Mouse (Mus musculus) thymus, adult 18-20 months (tissue): ENCODE data around the gene Gucd1.
A peak's percentile ranks its signal among the peaks of the same experiment; 100 is the strongest.
"Not testable (repeated sequence)": the region's sequence is repeated elsewhere in the genome, so short reads cannot be mapped to it uniquely, and the experiment has no call there.

Source experiments
- DNase-seq, 2 experiments: peaks; one replicate each; pipeline ENCODE4 v3.0.0; 2022; ENCODE audit warnings: mixed read lengths in 2 of 2

Gucd1 gene

DNA sequence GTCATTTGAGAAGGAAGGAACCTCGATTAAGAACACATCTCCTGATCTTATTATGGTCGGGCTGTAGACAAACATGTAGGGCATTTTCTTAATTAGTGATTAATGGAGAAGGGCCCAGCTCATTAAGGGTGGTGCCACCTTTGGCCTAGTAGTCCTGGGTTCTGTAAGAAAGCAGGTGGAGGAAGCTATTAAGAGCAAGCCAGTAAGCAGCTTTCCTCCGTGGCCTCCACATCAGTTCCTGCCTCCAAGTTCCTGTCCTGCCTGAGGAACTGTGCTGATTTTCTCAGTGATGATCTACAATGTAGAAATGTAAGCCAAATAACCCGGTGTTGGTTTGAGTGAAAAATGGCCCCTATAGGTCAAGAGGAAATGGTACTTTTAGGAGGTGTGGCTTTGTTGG lies 59.4 kb downstream of the Gucd1 start:
- no peak for DNase-seq

DNA sequence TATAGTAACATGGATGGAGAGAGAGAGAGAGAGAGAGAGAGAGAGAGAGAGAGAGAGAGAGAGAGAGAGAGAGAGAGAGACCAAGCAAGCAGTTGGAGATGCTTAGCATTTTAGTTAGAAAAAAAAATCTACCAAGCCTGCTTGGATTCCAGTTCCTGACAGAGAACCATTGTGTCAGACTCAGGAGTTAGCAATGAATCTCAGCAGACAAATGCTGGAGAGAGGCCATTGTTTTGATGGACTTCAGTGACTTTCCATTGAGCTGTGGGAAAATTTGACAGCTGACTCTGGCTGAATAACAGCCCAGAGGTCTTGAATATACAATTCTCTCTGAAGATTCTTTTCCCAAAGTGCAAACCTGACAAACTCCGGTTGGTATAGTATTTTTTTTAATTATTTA lies 59.9 kb downstream of the Gucd1 start:
- no peak for DNase-seq

DNA sequence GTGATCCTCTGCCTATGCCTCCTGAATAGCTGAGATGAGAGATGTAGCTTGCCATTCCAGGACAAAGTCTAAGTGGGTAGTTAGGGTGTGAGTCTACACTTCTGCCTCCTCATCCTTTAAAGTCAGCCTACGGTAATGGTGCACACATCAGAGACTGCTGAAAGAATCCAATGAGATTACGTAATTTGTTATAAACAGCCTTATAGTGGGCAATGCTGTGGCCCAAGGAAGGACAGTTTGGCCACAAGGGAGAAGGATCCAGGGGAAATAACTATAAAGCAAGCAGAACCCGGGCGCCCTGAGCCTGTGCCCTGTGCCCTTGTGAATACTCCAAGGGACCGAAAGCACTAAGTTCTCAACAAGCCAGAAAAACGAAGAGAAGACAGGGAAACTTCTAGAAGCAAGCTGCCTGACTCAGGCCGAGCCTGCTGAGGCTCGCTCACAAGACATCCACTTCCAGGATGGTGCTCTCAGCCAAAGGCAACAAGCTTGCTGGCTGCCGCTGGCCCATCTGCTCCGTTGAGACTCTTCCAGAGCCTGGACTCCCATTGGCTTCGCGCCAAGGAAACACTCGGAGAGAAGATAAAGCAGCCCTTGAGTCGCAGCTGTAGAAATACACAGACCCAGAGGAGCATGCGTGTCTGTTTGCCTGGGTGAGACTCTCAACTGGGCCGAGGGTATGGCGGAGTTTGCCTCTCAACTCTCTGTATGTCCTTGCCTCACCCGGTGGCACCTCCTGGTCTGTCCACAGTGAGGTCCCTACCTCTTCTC lies 61.5 kb downstream of the Gucd1 start:
- not testable (repeated sequence) for DNase-seq

DNA sequence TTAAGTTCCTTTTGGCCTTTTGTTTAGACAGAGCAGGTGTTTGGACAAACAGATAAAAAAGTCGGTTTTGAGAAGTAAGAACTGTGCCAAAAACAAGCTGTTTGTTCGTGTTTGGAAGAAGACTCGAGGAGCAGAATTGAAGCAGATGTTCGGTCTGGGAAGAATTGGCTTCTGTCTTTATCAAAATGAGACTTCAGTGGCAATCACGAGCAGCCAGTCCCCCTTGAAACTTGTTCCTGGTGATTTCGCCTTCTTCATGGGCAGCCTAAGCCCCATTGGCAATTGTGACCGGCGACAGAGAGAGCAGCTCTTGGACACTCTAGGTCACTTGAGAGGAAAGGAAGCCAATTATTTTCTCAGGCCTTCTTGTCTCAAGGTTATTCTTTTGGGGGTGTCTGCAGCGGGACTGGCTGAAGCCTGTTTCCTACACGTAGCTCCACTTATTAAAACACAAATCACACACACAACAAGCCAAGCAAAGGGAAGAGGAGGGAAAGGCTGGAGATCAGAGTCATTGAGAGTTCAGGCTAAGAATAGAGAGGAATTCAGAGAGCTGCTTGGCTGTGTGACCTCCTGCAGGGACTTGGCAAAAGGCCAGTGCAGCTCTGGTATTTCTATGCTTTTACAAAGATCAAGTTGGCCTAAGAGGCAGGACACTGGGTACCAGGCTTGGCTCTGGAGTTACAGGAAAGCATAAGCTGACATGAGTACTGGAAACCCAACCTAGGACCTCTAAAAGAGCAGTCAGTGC lies 66.6 kb downstream of the Gucd1 start:
- DNase-seq, result no peak

DNA sequence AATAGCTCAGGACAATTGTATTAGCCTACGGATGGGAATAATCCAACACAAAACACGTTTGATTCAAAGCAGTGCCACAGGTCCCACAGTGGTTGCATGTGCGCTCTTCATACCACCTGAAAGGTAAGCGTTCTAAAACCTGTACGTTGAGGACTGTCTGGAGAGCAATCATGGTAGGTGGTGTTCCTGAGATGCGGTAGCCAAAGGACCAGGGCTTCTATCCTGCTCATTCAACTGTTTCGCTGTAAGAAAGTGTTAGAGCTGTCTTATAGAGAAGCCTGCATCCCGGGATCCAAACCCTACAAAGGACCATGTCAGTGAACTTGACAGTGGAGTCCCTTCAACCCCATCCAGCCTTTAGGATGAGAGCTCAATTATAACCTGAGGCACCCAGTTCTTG lies 67.4 kb downstream of the Gucd1 start:
- DNase-seq, result no peak

DNA sequence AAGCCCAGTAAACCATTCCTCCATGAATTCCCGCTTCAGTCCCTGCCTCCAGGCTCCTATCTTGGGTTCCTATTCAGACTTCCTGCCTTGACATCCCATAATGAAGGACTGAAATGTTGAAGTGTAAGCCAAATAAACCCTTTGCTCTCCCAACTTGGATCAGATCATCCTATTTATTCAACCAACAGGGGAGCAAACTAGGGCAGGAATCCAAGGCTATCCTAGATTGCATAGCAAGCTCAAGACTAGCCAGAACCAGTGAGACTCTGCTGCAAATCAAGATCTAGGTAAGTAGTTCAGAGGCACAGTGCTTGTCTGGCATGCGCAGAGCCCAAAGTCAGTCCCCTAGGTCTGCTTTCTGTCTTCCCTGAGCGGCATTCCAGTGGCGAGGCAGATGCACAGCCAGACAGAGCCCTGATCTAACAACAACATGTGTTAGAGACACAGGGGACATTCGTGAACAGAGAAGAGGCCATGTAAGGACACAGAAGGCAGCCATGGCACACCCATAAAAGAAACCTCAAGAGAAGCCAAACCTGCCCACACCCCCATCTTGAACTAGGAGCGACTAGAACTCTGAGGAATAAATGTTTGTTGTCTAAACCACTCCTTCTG lies 68.9 kb downstream of the Gucd1 start:
- no peak for DNase-seq

DNA sequence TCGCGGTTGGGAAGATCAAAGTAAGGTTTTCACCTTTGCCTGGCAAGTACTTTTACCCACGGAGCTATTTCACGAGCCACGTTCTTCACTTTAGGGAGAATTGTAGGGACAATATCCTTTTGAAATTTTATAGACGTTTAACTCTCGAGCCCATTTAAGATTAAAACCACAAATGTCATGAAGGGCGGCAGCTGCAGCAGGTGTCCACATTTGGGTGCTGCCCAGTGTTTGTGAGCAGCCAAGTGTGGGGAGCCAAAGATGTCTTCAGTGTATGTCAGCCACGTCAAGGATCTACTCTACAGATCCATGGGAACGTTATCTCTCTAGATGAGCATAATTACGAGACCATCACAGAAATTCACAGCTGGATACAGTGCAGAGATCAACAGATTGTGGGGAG lies 70.3 kb downstream of the Gucd1 start:
- DNase-seq, result no peak

DNA sequence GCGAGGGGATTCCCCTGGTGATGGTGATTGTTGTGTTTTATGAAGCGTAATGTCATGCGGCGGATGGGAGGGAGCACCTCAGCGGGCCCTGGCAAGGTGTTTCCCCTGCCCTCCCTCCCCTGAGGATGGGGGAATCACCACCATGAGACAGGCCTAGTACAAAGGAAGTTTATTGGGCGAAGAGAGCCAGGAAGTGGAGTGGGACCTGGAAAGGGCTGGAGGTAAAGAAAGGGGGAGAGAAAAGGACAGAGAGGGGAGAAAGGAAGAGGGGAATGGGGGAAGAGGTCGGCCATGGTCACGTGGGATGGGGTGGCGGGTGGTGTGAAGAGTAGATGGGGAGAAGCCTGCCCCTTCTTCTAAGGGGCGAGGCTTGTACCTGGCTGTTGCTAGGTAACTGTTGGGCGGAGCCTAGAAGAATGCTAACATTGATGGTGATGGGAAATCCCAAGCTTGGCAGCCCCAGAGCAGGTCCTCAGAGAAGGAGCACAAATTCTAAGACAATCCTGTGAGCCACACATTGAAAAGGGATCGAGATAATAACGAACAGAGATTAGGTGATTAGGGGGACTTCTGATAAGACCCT lies 71.2 kb downstream of the Gucd1 start:
- peak in 1 of 2 experiments; percentile 18 for DNase-seq

DNA sequence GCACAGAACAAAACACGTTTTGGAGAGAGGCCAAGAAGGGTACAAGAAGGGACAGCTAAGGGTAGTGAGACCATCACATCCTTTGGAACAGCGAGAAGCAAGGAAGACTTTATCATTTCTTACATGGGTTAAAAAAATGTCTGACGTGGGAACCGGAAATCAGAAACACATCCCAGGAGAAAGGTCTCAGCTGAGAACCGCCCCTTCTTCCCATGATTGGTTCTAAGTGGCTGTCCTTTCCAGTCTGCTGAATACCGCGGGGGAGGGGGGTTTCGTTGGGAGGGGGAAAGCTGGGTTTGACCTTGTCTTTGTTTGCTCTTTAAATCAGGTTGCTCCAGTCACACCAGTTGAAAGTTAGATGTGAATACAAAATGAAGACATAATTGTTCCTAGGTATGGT lies 72.7 kb downstream of the Gucd1 start:
- DNase-seq, result no peak

DNA sequence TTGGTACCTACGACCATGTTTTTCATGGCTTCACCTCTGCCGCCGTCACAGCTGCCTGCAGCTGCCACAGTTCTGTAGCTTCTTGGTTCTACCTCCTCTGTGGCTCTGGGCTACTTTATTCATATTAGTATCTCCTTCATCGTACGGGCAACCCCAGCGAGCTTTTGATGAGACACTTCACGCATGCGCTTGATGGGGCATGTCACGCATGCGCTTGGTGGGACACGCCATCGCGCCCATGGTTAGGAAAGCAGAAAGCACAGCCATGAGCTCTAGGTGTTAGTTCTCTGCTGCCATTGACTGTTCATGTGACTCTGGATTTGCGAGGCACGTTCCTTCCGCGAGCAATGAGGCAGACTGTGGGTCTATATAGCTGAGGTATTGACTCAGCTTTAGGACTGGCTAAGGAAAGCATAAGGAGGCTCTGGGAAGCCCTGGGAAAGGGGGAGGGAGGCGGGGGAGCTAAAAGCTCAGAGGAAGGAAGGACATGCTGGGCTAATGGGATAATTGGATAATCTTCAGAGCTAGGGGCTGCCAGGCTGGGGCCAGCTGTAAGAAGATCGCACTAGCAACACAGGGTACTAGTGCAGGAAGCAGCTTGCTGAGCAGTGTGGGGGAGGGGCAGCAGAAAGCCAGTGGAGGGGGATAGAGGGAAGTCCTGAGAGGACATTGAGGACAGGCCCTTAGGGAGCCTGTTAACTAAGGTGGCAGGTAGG lies 73.5 kb downstream of the Gucd1 start:
- no peak for DNase-seq

DNA sequence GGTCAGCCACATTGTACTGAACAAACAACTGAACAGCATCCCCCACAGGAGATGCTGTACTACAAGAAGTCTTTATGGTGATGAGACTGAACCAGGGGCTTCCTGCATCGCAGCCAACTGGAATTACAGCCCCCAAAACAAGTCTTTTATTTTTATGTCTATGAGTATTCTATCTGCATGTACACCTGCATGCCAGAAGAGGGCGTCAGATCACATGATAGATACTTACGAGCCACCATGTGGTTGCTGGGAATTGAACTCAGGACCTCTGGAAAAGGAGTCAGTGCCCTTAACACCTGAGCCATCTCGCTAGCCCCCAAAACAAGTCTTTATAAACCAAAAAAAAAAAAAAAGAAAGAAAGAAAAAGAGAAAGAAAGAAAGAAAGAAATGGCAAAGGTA lies 74.8 kb downstream of the Gucd1 start:
- DNase-seq, result no peak

DNA sequence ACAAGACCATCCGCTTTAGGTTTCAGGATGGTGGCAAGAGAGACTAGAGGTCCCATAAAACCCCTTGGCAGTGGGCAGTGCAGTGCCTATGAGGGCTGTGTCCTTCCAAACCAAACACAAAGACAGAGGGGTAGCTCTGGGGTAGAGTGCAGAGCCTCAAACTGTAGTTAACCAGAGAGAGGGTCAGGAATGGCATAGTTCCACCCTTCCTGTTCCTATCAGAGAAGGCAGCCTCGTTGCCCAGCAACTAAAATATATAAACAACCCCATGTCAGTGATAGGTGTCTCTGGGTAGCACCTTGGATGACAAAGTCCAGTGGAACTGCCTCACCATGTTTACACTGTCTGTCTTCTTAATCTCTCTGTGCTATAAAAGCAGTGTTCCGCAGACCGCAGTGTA lies 76.0 kb downstream of the Gucd1 start:
- no peak for DNase-seq

DNA sequence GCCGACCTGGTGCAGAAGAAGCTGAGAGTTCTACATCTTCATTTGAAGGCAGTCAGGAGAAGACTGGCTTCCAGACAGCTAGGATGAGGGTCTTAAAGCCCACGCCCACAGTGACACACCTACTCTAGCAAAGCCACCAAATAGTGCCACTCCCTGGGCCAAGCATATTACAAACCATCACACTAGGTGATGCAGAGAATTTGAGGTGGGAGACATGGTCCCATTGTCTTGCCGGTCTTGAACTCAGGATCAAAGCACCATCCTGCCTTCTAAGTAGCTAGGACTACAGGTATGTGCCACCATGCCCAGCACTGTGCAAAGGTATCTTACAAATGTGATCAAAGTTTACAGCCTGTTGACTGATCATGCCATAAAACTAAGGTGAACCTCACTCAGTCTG lies 77.0 kb downstream of the Gucd1 start:
- DNase-seq, result no peak

DNA sequence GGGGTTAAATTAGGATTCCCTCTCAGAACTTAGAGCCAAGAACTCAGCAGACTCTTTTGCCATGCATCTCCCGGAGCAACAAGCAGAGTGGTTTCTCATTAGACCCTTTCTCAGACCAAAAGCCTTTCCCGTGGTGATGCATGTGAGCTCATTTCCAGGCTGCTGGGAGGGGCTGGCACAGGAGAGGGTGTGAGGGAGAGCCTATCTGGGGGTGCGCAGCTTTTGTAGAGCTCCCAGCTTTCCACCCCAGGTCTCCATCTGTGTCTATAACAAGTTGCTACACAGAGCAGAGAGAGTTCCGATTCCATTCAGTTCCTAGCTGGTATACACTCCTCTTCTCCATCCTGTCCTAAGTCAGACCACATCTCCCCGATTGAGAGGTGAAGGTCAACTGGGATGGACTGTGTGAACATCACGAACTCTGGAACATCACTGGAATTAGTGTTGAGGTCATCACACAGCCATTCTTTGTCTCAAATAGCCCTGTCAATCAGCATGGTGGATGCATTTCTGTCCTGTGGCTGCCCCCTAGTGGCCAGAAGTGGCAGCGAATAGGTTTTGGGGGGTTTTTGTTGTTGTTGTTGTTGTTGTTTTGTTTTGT lies 78.5 kb downstream of the Gucd1 start:
- no peak for DNase-seq

DNA sequence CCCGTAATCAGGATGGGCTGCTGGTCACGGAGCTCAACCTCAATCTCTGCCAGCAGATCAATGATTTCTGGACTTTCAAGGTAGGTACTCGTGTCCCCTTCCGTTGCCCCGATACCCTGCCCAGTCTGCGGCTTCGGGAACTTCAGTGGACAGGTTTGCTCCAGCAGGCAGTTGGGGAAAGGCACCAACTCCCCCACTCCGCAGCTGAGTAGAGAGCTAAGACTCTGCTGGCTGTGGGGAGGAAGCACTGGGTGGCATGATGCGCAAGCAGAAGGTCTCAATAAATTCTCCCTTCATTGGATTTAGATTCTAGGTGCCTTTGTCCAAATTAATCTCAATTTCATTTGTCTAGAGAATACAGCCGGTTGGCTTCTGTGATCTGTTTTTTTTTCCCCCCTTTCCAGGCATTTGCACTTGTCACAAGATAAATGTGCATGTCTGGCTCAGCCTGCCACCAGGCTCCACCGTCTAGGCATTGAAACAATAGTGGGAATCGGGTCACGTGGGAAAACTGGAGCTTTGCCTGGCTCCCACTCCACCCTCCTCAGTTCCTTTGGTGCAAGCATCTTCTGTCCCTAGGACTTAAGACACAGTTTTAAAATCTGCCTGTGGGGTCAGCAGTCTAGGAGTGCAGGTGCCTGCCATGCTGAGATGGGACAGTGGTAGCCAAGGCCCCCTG lies 79.5 kb downstream of the Gucd1 start:
- no peak for DNase-seq

DNA sequence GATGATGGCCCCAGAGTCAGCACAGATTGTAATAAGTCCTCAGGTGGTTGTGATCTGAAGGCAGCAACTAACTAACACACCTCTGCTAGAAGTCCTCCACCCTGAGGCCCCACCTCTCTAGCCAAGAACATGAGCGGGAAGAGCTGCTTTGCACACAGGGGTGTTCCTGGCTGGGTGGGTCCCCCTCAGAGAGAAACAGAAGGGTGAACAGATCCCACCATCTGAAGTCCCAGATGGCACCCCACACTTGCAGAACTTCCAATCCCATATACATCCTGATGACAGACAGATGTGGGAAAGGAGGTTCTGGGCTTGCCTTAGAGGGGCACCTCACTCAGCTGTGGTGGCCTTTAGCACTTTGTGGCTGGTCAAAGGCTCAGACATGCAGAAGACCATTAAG lies 80.5 kb downstream of the Gucd1 start:
- DNase-seq, result no peak

DNA sequence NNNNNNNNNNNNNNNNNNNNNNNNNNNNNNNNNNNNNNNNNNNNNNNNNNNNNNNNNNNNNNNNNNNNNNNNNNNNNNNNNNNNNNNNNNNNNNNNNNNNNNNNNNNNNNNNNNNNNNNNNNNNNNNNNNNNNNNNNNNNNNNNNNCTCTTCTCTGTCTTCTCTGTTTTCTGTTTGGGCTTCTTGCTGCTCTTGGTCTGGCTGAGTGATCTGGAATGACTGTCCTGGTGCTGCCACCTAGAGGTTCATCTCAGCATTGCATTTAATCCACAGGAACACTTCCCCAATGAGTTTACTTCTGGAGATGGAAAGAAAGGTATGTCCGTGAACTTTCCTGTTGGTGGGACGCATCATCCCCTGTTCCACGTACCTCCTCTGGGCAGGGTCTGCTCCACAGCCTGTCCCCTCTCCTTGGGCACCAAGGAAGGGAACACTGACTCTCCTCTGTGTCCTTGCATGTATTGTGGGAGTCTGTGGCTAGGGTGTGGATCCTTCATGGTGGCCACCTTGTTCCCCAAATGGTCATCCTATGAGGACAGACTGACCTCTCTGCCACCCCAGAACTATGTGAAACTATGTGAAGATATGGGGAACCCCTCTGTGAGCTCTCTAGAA lies 81.1 kb downstream of the Gucd1 start:
- peak; percentile 21 to 53 for DNase-seq

DNA sequence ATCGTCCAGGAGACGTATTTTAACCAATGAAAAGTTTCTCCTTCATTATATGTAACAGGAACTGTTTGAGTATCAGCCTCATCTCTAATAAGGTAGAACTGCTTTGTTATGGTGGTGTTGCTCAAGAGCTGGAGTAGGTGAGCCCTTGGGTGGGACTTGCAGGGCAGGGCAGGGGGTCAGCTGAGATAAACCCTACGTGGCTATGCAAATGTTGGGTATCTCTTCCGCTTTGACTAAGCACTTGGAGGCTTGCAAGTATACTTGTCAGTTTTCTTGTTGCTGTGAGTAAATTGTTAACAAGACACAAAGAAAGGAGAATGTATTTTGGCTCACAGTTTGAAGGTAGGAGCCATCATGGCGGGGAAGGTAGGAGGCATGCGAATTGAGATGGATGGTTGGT lies 87.1 kb downstream of the Gucd1 start:
- DNase-seq, result no peak

DNA sequence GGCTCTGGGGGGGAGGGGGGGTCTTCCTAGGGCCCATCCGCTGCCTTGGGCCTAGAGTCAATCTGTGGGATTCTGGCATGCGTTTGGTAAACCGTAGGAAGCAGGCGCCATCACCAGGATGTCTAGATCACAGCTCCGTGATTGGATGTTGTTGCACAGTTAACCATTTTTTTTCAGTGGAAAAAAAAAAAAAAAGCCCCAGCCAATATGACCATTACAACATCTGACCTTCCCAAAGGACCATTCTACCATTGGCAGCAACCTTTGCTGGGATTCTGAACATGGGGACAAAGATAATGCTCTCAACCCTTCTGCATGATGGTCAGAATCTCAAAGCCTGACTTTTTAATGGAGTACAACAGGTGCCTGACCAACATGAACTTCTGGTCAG lies 87.6 kb downstream of the Gucd1 start:
- no peak for DNase-seq

DNA sequence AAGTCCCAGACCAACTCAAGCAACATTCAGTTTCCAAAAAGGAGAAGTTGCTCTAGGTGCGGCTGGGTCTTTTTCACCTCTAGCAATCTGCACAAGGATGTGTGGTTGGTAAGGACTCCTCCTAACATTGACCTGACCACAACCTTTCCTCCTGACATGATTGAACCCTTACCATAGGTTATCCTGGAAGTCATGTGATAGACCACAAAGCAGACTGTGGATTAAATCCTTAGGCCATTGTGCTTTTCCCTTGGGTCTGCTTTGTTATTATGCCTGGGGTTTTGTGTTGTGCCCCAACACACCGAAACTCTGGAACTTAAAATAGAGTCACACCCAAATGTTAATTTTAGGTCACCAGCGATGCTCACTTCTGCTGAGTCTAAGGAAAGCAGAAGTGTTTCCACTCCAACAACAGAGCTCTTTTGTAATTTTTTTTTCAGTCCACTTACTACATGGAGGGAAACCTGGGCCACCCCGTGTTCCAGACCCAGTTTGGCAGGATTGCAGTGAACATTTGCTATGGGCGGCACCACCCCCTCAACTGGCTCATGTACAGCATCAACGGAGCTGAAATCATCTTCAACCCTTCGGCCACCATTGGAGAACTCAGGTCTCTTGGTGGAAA lies 88.1 kb downstream of the Gucd1 start:
- DNase-seq, result no peak

DNA sequence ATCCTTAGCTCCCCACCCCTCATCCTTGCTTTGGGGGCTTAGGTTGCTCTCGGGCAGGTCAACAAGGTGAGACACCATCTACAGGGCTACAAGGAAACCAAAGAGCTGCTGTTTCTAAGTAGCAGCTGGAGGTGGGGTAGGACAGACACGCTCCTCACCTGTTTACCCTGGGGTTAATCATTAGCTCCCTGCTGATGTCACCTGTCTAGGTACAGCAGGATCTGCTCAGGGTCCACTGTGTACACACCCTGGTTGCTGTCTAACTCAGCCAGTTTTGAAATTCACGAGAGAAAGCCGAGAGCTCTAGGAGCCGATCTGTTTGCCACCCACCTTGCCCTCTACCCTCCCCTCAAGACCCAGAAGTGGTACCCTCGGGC lies 88.8 kb downstream of the Gucd1 start:
- DNase-seq, result no peak
